Mouse (Mus musculus): ENCODE measurements at regions not wholly inside any gene's neighbourhood (a gene's known extent, or its start where the extent isn't known, plus 50 kb on each side); places are given as distances from the start of the nearest gene placed in this dataset.

- H3K9me3 ChIP-seq, result no peaks in the 10 kb centered on the region
- no peaks in the 10 kb centered on the region for H3K36me3 ChIP-seq
- no peaks in the 10 kb centered on the region for H3K4me1 ChIP-seq (replicated peaks)
- no peaks in the 10 kb centered on the region for H3K27me3 ChIP-seq (ENCODE audit: insufficient read depth, poor library complexity, severe bottlenecking)
- H3K27ac ChIP-seq, result no peak overlapping the region
- H3K4me3 ChIP-seq, result no peak overlapping the region
- peak; percentile 10 for DNase-seq (ENCODE audit: low spot score)
- WGBS, result 70% methylated on average over 8 of the region's 8 CpGs
Measured at GRCm38 (mm10) chr15:96874145-96874544, 174.6 kb upstream of the Slc38a2 start.

DNA sequence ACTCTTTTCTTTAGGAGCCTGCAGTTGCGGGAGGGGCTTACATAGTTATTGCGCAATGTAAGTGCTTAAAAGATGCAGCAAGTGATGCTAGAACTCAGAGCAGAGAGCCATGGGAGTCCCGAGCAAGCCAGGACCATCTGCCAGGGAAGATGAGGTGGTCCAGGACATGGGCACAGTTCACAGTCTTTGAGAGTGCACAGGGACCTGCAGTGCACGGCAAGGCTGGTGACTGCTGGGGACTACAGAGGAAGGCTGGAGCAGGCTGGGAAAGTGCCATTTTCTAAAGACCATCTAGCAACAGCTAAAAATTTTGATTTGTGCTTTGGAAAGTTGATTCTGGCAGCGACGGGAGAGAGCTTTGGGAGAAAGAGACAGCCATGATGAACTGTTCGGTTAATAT is 174.0 kb upstream of the Slc38a2 start:
- Histone ChIP-seq H3K27ac (no peak overlapping the region), H3K36me3 (no peaks in the 10 kb centered on the region), H3K4me3 (no peak overlapping the region), H3K9me3 (no peaks in the 10 kb centered on the region), H3K27me3 (ENCODE audit: insufficient read depth, poor library complexity, severe bottlenecking) (no peaks in the 10 kb centered on the region), H3K4me1 (replicated peaks) (no peaks in the 10 kb centered on the region)
- DNase-seq (ENCODE audit: low spot score), result no peak
- WGBS, result 90% methylated on average over 7 of the region's 7 CpGs

GRCm38 (mm10) chr15:96873126-96873525 is 173.6 kb upstream of the Slc38a2 start:
- Histone ChIP-seq H3K4me3 (no peak overlapping the region), H3K27ac (no peak overlapping the region), H3K9me3 (no peaks in the 10 kb centered on the region), H3K36me3 (no peaks in the 10 kb centered on the region), H3K27me3 (ENCODE audit: insufficient read depth, poor library complexity, severe bottlenecking) (no peaks in the 10 kb centered on the region), H3K4me1 (replicated peaks) (no peaks in the 10 kb centered on the region)
- DNase-seq (ENCODE audit: low spot score), result no peak
- WGBS, result 65% methylated on average over 4 of the region's 4 CpGs

DNA sequence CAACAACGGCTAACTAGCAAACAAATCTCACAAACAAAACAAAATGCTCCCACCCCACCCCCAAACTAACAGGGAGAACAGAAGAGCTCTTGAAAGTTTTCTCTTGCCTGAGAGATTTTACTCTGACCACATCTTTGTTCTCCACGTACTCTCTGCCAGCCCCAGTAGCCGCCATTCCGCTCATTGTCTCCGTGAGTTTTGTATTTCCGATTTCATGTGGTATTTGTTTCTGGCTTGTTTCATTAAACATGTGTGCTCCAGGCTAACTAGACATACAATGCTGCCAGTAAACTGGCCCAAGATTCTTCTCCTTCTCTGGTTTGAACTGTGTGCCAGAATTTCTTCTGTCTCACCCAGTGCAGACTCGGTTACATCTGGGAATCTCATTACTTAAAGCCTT is 168.2 kb upstream of the Slc38a2 start:
- H3K27me3 ChIP-seq (ENCODE audit: insufficient read depth, poor library complexity, severe bottlenecking), result no peaks in the 10 kb centered on the region
- no peaks in the 10 kb centered on the region for H3K4me1 ChIP-seq (replicated peaks)
- no peak overlapping the region for H3K4me3 ChIP-seq
- no peaks in the 10 kb centered on the region for H3K9me3 ChIP-seq
- H3K27ac ChIP-seq, result no peak overlapping the region
- no peaks in the 10 kb centered on the region for H3K36me3 ChIP-seq
- no peak for DNase-seq (ENCODE audit: low spot score)
- 79% methylated on average over 7 of the region's 7 CpGs for WGBS

DNA sequence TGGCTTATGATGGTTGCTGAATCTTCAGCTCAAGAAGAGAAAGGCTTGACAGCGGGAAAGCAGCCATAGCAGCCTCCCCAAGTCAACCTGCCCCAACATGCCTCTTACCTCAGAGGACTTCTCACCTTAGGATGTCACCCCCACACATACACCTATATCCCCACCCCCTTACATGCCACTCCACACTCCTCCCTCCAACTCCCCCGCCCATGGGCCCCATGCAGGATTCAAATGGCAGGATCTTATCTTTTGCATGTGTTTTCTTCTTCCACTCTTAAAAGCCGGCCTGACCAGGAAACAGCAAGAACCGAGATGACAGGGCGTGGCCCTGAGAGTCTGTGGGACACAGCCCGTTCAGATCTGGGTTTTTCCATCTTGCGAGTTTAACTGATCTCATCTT is 166.4 kb upstream of the Slc38a2 start:
- no peaks in the 10 kb centered on the region for H3K27me3 ChIP-seq (ENCODE audit: insufficient read depth, poor library complexity, severe bottlenecking)
- no peak overlapping the region for H3K27ac ChIP-seq
- no peaks in the 10 kb centered on the region for H3K9me3 ChIP-seq
- WGBS, result 89% methylated on average over 7 of the region's 7 CpGs
- no peak overlapping the region for H3K4me3 ChIP-seq
- H3K36me3 ChIP-seq, result no peaks in the 10 kb centered on the region
- no peak for DNase-seq (ENCODE audit: low spot score)
- H3K4me1 ChIP-seq (replicated peaks), result no peaks in the 10 kb centered on the region

DNA sequence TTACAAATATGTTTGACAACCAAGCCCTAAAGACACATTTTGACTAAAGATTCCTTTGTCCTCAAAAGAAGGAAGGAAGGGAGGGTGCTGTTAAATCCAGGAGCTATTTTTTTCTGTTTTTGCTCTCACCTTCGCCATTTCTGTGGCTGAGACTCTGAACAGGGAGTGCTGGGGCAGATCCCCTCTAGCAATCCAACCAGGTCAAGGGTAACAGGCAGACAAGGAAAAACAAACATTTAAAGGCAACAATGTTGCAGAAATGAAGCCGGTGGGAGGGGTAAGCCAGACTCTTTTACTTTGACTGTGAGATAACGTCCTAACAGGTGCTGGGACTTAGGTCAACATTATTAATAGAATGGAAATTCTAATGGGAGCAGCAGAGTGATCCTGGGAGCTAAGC is 158.2 kb upstream of the Slc38a2 start:
- H3K27ac ChIP-seq, result no peak overlapping the region
- no peak for DNase-seq (ENCODE audit: low spot score)
- H3K4me3 ChIP-seq, result no peak overlapping the region
- H3K27me3 ChIP-seq (ENCODE audit: insufficient read depth, poor library complexity, severe bottlenecking), result no peaks in the 10 kb centered on the region
- no peaks in the 10 kb centered on the region for H3K36me3 ChIP-seq
- 75% methylated on average over 3 of the region's 3 CpGs for WGBS
- no peaks in the 10 kb centered on the region for H3K4me1 ChIP-seq (replicated peaks)
- no peaks in the 10 kb centered on the region for H3K9me3 ChIP-seq

DNA sequence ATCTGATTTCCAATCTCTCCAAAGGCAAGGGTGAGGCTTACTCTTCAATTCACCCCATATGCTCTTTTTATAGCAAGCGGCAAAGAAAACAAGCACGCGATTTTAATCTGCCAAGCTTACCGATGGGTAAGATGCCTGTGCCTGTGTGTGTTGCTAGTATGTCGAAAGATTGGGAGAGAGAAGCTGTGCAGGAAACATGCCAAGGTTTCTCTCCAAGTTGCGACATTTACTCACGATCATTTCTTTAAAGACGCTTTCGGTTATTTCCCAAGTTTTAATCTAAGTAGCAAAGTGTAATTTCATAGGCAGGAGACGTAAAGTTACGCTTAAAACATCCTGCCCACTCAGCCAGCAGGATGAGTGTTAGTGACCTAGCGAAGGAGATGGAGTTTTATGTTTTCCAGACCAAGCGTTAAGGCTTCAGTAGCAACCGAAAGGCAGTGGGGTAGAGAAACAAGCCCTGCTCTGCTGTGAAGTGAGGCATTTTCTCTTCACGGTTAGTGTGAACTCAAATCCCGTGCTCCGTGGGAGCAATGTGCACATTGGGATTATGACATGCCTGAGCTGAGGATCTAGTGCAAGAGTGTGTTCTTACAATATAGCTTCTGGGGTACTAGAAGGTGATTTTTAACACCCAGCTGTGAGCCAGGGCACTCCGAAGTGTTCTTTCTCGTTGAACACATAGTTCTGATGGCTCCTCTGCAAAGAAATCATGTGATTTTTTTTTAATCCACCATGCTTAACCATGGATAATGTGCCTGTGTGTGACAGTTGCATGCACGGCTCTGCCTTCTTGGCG is 152.6 kb upstream of the Slc38a2 start:
- 93% methylated on average over 21 of the region's 21 CpGs for WGBS
- Histone ChIP-seq H3K9me3 (no peaks in the 10 kb centered on the region), H3K27ac (no peak overlapping the region), H3K36me3 (no peaks in the 10 kb centered on the region), H3K27me3 (ENCODE audit: insufficient read depth, poor library complexity, severe bottlenecking) (no peaks in the 10 kb centered on the region), H3K4me3 (no peak overlapping the region), H3K4me1 (replicated peaks) (no peaks in the 10 kb centered on the region)
- DNase-seq (ENCODE audit: low spot score), result no peak

DNA sequence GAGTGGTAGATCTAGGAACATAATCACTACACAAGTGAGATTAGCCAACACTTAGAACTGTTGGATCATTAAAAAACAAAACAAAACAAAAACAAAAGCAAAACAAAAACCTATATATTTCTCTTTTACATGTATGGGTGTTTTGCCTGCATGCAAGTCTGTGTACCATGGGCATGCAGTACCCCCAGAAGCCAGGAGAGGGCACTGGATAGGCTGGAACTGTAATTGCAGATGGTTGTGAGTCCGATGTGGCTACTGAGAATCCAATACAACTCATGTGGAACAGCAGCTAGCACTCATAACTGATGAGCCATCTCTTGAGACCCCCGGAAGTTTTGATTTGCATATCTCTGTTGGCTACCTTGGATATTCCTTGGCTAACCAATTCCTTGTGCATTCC is 148.6 kb upstream of the Slc38a2 start:
- no peak overlapping the region for H3K4me3 ChIP-seq
- peak; percentile 15 for DNase-seq (ENCODE audit: low spot score)
- no peaks in the 10 kb centered on the region for H3K4me1 ChIP-seq (replicated peaks)
- no peaks in the 10 kb centered on the region for H3K36me3 ChIP-seq
- H3K9me3 ChIP-seq, result no peaks in the 10 kb centered on the region
- no peaks in the 10 kb centered on the region for H3K27me3 ChIP-seq (ENCODE audit: insufficient read depth, poor library complexity, severe bottlenecking)
- 83% methylated on average over 2 of the region's 2 CpGs for WGBS
- no peak overlapping the region for H3K27ac ChIP-seq

DNA sequence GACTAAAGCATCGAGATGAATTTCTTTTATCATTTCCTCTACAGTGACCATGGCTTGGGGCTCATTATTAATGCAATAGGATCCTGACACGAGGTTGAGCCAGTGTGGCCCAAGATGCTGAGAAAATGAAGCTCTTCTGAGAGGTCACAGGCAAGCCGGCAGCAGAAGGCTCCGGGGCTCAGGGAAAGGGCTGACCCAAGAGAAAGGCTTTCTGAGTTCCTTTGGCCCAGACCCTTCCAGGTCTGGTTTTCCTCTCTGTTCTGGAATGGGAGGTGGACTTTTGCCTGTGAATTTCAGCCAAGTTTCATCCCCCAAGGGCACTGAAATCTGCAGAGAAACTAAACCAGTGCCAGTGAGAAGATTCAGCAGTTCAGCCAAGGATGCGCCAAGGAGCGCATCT is 145.7 kb upstream of the Slc38a2 start:
- no peak for DNase-seq (ENCODE audit: low spot score)
- Histone ChIP-seq H3K36me3 (no peaks in the 10 kb centered on the region), H3K27ac (no peak overlapping the region), H3K4me1 (replicated peaks) (0 out of 2 replicates have a peak, but pooled peaks cover 4% of the 10 kb centered on the region), H3K4me3 (no peak overlapping the region), H3K27me3 (ENCODE audit: insufficient read depth, poor library complexity, severe bottlenecking) (no peaks in the 10 kb centered on the region), H3K9me3 (no peaks in the 10 kb centered on the region)
- 90% methylated on average over 6 of the region's 6 CpGs for WGBS

DNA sequence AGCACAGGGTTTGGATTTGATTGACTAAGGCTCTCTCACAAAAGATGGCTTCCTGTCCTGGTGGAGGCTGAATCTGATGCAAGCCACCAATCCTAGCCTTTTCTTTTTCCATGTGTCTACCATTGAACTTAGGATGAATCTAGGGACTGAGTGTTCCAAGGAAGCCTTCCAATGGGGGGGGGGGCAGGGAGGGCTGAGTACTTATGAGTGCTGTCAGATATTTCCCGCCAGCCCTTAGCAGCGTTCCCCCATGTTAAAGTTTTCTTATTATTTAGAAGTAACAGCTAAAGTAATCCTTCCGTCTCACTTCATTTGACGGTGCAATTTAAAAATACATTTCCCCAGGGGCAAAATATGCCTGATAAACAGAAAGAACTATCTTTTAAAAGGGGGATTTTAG is 144.8 kb upstream of the Slc38a2 start:
- DNase-seq (ENCODE audit: low spot score), result no peak
- H3K27ac ChIP-seq, result no peak overlapping the region
- H3K9me3 ChIP-seq, result no peaks in the 10 kb centered on the region
- 0 out of 2 replicates have a peak, but pooled peaks cover 4% of the 10 kb centered on the region for H3K4me1 ChIP-seq (replicated peaks)
- 87% methylated on average over 4 of the region's 4 CpGs for WGBS
- no peaks in the 10 kb centered on the region for H3K27me3 ChIP-seq (ENCODE audit: insufficient read depth, poor library complexity, severe bottlenecking)
- H3K4me3 ChIP-seq, result no peak overlapping the region
- H3K36me3 ChIP-seq, result no peaks in the 10 kb centered on the region

DNA sequence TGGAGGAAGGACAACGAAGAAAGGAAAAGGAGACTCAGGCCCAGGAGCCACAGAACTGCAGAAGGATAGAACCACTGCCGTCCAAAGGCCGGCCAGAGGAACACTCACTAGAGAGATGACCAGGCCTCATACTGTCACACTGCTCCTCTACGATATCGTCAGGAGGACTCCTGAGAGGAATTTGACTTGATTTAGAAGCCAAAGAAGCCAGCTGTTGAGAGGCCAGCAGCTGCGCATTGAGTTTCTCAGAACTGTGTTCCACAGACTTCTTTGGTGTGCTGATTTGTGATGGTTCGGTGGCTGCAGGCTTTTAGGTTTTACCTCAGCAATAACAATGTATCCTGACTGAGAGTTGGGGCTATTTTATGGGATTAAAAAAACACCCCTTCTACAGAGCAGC is 144.1 kb upstream of the Slc38a2 start:
- WGBS, result 92% methylated on average over 7 of the region's 7 CpGs
- Histone ChIP-seq H3K27me3 (ENCODE audit: insufficient read depth, poor library complexity, severe bottlenecking) (no peaks in the 10 kb centered on the region), H3K9me3 (no peaks in the 10 kb centered on the region), H3K4me3 (no peak overlapping the region), H3K27ac (no peak overlapping the region), H3K36me3 (no peaks in the 10 kb centered on the region), H3K4me1 (replicated peaks) (0 out of 2 replicates have a peak, but pooled peaks cover 4% of the 10 kb centered on the region)
- DNase-seq (ENCODE audit: low spot score), result no peak

GRCm38 (mm10) chr15:96842881-96843280 is 143.4 kb upstream of the Slc38a2 start:
- no peak for DNase-seq (ENCODE audit: low spot score)
- Histone ChIP-seq H3K36me3 (no peaks in the 10 kb centered on the region), H3K4me1 (replicated peaks) (0 out of 2 replicates have a peak, but pooled peaks cover 4% of the 10 kb centered on the region), H3K27me3 (ENCODE audit: insufficient read depth, poor library complexity, severe bottlenecking) (no peaks in the 10 kb centered on the region), H3K9me3 (no peaks in the 10 kb centered on the region), H3K27ac (no peak overlapping the region), H3K4me3 (no peak overlapping the region)
- WGBS, result 84% methylated on average over 3 of the region's 3 CpGs

DNA sequence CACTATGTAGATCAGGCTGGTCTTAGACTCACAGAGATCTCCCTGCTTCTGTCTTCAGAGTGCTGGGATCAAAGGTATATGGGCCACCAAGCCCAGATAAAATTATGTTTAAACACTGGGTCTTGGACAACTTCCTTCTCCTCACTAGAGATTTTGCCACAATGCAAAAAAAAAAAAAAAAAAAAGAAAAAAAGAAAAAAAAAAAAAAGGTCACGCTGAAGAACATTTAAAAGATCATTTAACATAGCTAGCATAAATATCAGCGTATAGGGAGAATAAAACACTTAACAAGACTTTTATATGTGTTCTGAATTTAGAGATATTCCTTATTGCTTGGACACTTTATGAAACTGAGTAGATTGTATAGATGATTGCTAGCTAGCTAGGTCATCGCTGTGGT is 137.1 kb upstream of the Slc38a2 start:
- Histone ChIP-seq H3K4me1 (replicated peaks) (peaks cover 4% of the 10 kb centered on the region; the same call in 1 of the 2 replicates), H3K9me3 (no peaks in the 10 kb centered on the region), H3K4me3 (no peak overlapping the region), H3K36me3 (no peaks in the 10 kb centered on the region), H3K27ac (no peak overlapping the region), H3K27me3 (ENCODE audit: insufficient read depth, poor library complexity, severe bottlenecking) (no peaks in the 10 kb centered on the region)
- no peak for DNase-seq (ENCODE audit: low spot score)
- 92% methylated on average over 3 of the region's 3 CpGs for WGBS

DNA sequence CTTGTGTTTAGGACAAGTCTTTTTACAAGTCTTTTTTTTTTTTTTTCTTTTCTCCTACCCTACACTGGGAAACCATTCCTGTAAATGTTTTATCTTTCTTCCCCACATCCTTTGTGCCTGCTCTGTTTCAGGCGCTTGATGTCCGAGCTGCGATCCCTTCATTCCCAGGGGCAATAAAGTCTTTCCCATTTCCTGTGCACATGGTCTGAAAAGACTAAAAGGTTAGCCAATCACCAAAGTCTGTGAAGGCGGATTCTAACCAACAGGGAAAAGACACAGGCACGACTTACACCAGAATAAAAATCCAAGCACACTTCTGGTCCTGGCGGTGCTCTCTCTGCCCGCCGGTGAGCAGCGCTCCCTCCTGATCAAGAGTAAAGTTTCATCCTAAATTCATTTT is 135.3 kb upstream of the Slc38a2 start:
- WGBS, result 82% methylated on average over 9 of the region's 9 CpGs
- Histone ChIP-seq H3K27ac (no peak overlapping the region), H3K4me1 (replicated peaks) (no peaks in the 10 kb centered on the region; the same call in 1 of the 2 replicates), H3K9me3 (no peaks in the 10 kb centered on the region), H3K4me3 (no peak overlapping the region), H3K36me3 (no peaks in the 10 kb centered on the region), H3K27me3 (ENCODE audit: insufficient read depth, poor library complexity, severe bottlenecking) (no peaks in the 10 kb centered on the region)
- DNase-seq (ENCODE audit: low spot score), result no peak

Measured in hindbrain, embryonic 10.5 days (tissue).